Mouse (Mus musculus) C2C12 (cell line): ENCODE results near the gene Ctnnd2. TPM values are rescaled to one million over a fixed set of nuclear protein-coding genes. Genes with fewer than 3 reads are reported as not detected.

Experiments
- H3K27me3 ChIP-seq: one replicate; pipeline ENCODE4 v1.6.1; 2011; ENCODE audit not compliant: control insufficient read depth, insufficient read depth, insufficient read length
- H3K36me3 ChIP-seq: one replicate; pipeline ENCODE4 v1.6.1; 2011; ENCODE audit not compliant: control insufficient read depth, insufficient read depth
- H3K4me3 ChIP-seq: one replicate; pipeline ENCODE4 v1.5.1; 2011; ENCODE audit warnings: mild to moderate bottlenecking, control low read depth; ENCODE audit not compliant: poor library complexity, insufficient read depth, severe bottlenecking
- H3K79me2 ChIP-seq: one replicate; pipeline ENCODE4 v1.6.1; 2011; ENCODE audit not compliant: control insufficient read depth, insufficient read depth
- H3K79me3 ChIP-seq: one replicate; pipeline ENCODE4 v1.6.1; 2011; ENCODE audit warnings: low read depth, control low read depth
- H3ac ChIP-seq: one replicate; pipeline ENCODE3; 2011; ENCODE audit warnings: low read depth; ENCODE audit not compliant: control insufficient read depth, insufficient read length
- CEBPB ChIP-seq: IDR thresholded peaks from one replicate; pipeline ENCODE4 v1.6.1; 2011; ENCODE audit warnings: low read depth, mild to moderate bottlenecking, control low read depth, moderate library complexity
- CTCF ChIP-seq: IDR thresholded peaks from one replicate; pipeline ENCODE4 v1.5.1; 2011; ENCODE audit not compliant: control insufficient read depth, insufficient read depth, insufficient read length
- FOSL1 ChIP-seq: IDR thresholded peaks from one replicate; pipeline ENCODE4 v1.8.0; 2011; ENCODE audit warnings: mild to moderate bottlenecking, low read length; ENCODE audit not compliant: poor library complexity, insufficient read depth, severe bottlenecking
- MAX ChIP-seq: IDR thresholded peaks from one replicate; pipeline ENCODE4 v1.6.1; 2011; ENCODE audit warnings: mild to moderate bottlenecking, control low read depth
- MYOD1 ChIP-seq: IDR thresholded peaks from one replicate; pipeline ENCODE4 v1.6.1; 2011; ENCODE audit warnings: low read depth; ENCODE audit not compliant: control insufficient read depth, insufficient read length
- MYOG ChIP-seq: IDR thresholded peaks from one replicate; pipeline ENCODE4 v1.6.1; 2011; ENCODE audit not compliant: control insufficient read depth, insufficient read length; ENCODE audit errors: extremely low read depth
- USF1 ChIP-seq: IDR thresholded peaks from one replicate; pipeline ENCODE4 v1.6.1; 2011; ENCODE audit warnings: low read depth, mild to moderate bottlenecking, control low read depth, moderate library complexity
- polyA plus RNA-seq: library from polyadenylated mRNA; unstranded; fragments of >200 nt; fragmentation: generic; extraction: Trizol; gene quantifications from one replicate; pipeline ENCODE4 v1.2.1, GENCODE M21; 2012; ENCODE audit warnings: missing spikeins

Ctnnd2 gene
- polyA plus RNA-seq, 1 experiment: 0.07 TPM

DNA sequence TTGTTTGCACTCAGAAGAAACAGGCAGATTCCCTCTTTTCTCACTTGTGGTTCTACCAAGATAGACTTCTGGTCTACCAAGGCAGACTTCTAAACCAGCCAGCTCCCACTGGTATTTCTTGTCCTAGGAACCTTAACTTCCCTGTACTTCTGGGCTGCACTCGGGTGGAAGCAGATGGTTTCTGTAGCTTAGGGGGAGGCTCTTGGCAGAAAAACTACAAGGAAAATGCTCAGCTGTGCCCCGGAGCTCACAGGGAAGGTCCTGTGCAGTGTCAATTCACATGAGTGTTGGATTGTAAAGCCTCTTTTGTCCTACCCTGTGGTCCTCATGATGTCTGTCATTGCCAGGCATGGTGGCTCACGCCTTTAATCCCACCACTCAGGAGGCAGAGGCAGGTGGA lies 546.4 kb downstream of the Ctnnd2 start:
- Histone ChIP-seq H3K4me3 (no peak overlapping the region), H3K27me3 (no peaks in the 10 kb centered on the region), H3ac (no peak overlapping the region), H3K79me3 (no peaks in the 10 kb centered on the region), H3K79me2 (no peaks in the 10 kb centered on the region), H3K36me3 (no peaks in the 10 kb centered on the region)
- TF ChIP-seq MYOG (no peak), MYOD1 (no peak), USF1 (no peak), MAX (no peak), CEBPB (no peak), CTCF (no peak), FOSL1 (no peak)

DNA sequence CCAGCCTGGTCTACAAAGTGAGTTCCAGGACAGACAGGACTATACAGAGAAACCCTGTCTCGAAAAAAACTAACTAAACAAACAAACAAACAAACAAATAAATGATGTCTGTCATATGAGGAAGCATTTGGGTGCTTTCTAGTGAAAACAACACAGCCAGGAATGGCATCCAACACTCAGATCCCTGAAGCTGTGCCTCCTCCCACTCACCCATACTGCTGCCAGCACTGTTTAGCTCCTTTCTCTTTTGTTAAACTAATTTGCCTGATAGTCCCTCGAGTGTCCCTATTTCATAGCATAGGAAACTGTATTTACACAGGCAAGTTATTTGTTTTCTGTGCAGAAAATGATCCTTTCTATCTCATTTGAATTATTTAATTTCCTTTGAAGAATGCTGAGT lies 546.8 kb downstream of the Ctnnd2 start:
- no peak overlapping the region for H3K4me3 ChIP-seq
- no peak for TF ChIP-seq MAX
- no peak for TF ChIP-seq CEBPB
- TF ChIP-seq MYOG: no peak
- TF ChIP-seq MYOD1: no peak
- TF ChIP-seq FOSL1: no peak
- no peak for TF ChIP-seq USF1
- no peak for TF ChIP-seq CTCF
- no peaks in the 10 kb centered on the region for H3K36me3 ChIP-seq
- H3K27me3 ChIP-seq: no peaks in the 10 kb centered on the region
- no peaks in the 10 kb centered on the region for H3K79me2 ChIP-seq
- H3ac ChIP-seq: no peak overlapping the region
- H3K79me3 ChIP-seq: no peaks in the 10 kb centered on the region

DNA sequence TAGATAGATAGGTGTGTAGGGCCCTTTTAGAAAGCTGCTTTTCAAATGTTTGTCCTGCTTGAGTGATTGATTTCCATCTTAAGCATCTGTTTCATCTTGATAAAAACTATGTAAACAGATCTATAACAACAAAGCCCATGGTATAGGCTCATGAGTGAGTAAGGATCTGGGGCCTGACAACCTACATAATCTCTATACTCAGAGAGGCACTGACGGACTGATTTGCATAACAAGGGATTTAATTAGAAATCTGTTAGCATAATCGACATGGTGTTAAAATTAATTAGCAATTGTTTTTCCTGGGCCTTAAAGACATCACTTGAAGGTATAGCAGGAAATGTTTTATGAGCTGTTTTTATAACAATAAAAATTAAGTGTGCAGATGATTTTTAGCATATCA lies 548.7 kb downstream of the Ctnnd2 start:
- Histone ChIP-seq H3K4me3 (no peak overlapping the region), H3K79me2 (no peaks in the 10 kb centered on the region), H3K27me3 (no peaks in the 10 kb centered on the region), H3K79me3 (no peaks in the 10 kb centered on the region), H3ac (no peak overlapping the region), H3K36me3 (no peaks in the 10 kb centered on the region)
- no peak for TF ChIP-seq FOSL1
- TF ChIP-seq USF1: no peak
- TF ChIP-seq CTCF: no peak
- no peak for TF ChIP-seq MYOG
- TF ChIP-seq MAX: no peak
- TF ChIP-seq CEBPB: no peak
- no peak for TF ChIP-seq MYOD1

DNA sequence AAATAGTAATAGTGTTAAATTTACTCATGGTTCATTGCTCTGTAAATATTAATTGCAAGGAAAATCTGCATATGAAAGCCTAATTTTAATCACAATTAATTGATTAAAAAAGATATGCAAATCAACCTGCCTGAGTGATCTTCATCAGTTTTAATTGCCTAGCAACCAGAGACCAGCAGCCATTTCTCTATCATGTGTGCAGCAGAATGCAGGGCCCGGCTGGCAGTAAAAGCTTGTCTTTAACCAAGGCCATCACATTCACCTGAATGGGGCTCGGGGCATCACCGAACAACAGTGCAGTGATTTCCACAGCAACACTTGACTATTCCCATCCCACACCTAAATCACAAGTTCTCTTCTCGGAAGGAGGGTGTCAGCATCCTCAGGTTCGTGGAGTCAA lies 553.7 kb downstream of the Ctnnd2 start:
- no peak overlapping the region for H3K4me3 ChIP-seq
- H3ac ChIP-seq: no peak overlapping the region
- H3K36me3 ChIP-seq: no peaks in the 10 kb centered on the region
- H3K27me3 ChIP-seq: no peaks in the 10 kb centered on the region
- H3K79me2 ChIP-seq: no peaks in the 10 kb centered on the region
- H3K79me3 ChIP-seq: no peaks in the 10 kb centered on the region
- no peak for TF ChIP-seq MAX
- no peak for TF ChIP-seq CTCF
- TF ChIP-seq CEBPB: no peak
- no peak for TF ChIP-seq MYOG
- no peak for TF ChIP-seq MYOD1
- TF ChIP-seq FOSL1: no peak
- no peak for TF ChIP-seq USF1

DNA sequence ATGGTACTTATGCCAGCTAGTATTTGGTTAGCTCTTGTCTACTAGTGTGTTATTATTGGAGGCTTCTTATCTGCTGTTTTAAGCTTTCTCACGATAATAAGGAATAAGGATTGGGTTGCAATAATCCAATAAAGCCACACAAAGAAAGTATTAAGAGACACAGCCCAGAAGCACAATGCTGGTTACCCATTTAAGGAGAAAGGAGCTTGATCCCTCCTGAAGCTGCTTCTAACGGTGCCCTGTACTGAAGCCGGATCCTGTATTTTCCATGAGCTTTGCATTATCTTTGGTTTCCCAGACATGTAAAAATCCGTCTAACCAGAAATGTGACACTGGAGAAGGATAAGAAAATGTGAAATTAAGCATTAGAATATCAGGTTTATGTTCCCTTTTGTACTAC lies 565.8 kb downstream of the Ctnnd2 start:
- H3K4me3 ChIP-seq: no peak overlapping the region
- TF ChIP-seq CTCF: no peak
- TF ChIP-seq MYOD1: no peak
- no peak for TF ChIP-seq CEBPB
- no peak for TF ChIP-seq USF1
- no peak for TF ChIP-seq FOSL1
- no peak for TF ChIP-seq MYOG
- no peak for TF ChIP-seq MAX
- no peaks in the 10 kb centered on the region for H3K36me3 ChIP-seq
- no peak overlapping the region for H3ac ChIP-seq
- no peaks in the 10 kb centered on the region for H3K79me3 ChIP-seq
- H3K27me3 ChIP-seq: peaks cover 5% of the 10 kb centered on the region
- H3K79me2 ChIP-seq: no peaks in the 10 kb centered on the region

DNA sequence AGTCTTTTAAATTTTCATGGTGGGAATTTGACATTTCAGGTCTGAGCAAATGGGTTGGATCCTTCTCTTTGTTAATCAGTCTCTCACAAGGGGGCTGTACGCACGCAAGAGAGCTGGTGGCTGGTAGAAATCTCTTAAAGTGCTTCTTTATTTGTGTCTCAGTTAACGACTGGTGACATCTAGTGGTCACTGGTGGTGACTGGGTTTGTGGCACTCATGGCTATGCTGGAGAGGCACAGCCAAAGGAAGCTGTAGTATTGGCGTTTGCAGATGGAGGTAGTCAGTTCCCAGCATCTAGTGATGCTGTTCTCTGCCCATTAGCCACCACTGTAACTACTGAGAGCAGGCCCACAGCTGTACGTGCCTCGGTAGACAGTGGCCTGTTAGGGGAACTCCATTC lies 568.3 kb downstream of the Ctnnd2 start:
- Histone ChIP-seq H3K36me3 (no peaks in the 10 kb centered on the region), H3K79me3 (no peaks in the 10 kb centered on the region), H3K79me2 (no peaks in the 10 kb centered on the region), H3ac (no peak overlapping the region), H3K27me3 (peaks cover 9% of the 10 kb centered on the region), H3K4me3 (no peak overlapping the region)
- TF ChIP-seq MAX (no peak), MYOG (no peak), CTCF (peak; percentile 48), USF1 (no peak), FOSL1 (no peak)
